Mouse (Mus musculus) megakaryocyte progenitor cell, adult 5-6 weeks (primary cell): Measurements from ENCODE around the gene Pthlh. TPM values are rescaled to one million over a fixed set of nuclear protein-coding genes. Genes with fewer than 3 reads are reported as not detected.
"Not testable (repeated sequence)": the region's sequence is repeated elsewhere in the genome, so short reads cannot be mapped to it uniquely, and the experiment has no call there.

Source experiments
- ATAC-seq: replicated peaks from 2 replicates; pipeline ENCODE4 v1.8.0; 2016; ENCODE audit warnings: mild to moderate bottlenecking, moderate TSS enrichment, inconsistent platforms; ENCODE audit not compliant: poor library complexity
- total RNA-seq, 2 experiments: library from RNA; stranded (forward) in 1 of 2; stranded (reverse) in 1 of 2; fragments of 157-497, 149-512 nt in 1 of 2; fragments of 200-1000 nt in 1 of 2; gene quantifications; 2 replicates each; pipeline versions ENCODE4 v1.2.3 to v1.2.4; 2015 to 2017

Gene Pthlh
- total RNA-seq (2015) (not detected in 2 replicates), total RNA-seq (2017) (not detected in 2 replicates)

DNA sequence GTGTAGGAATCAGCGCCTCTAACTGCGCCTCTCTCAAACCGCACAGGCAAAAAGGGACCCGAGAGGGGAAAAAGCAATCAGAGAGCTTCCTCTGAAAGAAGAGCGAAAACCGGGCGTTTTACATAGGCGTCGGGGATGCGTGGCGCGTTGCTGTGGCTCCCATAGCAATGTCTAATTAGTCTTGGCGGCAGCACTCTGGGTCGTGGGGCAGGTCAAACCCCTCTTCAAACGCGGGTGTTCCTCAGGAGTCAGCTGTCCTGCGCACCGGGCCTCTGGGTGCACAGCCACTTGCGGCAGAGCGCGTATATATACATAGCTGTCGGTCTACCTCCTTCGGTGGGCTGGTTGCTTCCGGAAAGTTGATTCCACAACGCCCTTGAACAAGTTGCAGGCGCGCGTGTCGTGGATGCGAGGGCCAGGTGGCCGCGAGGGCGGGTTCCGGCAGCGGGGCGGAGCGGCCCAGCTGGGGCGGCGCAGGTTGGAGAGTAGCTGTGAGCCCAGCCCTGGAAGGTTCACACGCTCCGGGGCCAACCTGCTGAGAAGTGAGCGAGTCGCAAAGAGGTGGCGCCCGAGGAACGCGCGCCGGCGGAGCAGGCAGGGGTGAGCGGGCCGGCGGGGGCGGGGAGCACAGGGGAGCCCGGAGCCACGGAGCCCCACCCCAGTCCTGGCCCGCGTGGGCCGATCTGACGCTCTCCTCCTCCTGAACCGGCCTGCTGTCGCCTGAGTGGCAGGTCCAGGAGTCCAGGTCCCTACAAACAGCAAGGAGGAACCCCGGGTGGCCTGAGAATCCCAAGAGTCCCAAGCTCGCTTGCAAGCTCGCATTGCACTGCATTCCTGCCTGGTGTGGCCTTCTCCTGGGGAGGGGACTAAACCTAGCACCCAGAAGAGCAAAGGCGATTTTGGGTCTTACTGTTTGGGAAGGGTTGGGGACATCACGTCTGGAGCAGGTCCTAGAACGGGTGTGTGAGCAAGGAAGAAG, at the start of gene Pthlh:
Gene Pthlh, minus strand, starts transcription at position 597 of the 979 bp plus-strand sequence.
- peak; percentile 56 for ATAC-seq

- ATAC-seq = no peak
These were observed 49.3 kb upstream of the Pthlh start for GRCm38 (mm10) chr6:147313331-147313730.

GRCm38 (mm10) chr6:147310435-147310978, 46.5 kb upstream of the Pthlh start:
- ATAC-seq = peak; percentile 93

GRCm38 (mm10) chr6:147310035-147310434, 46.1 kb upstream of the Pthlh start:
- ATAC-seq = peak; percentile 41

GRCm38 (mm10) chr6:147304236-147304635, 40.3 kb upstream of the Pthlh start:
- not testable (repeated sequence) for ATAC-seq

GRCm38 (mm10) chr6:147299607-147300006, 35.6 kb upstream of the Pthlh start:
- no peak for ATAC-seq

DNA sequence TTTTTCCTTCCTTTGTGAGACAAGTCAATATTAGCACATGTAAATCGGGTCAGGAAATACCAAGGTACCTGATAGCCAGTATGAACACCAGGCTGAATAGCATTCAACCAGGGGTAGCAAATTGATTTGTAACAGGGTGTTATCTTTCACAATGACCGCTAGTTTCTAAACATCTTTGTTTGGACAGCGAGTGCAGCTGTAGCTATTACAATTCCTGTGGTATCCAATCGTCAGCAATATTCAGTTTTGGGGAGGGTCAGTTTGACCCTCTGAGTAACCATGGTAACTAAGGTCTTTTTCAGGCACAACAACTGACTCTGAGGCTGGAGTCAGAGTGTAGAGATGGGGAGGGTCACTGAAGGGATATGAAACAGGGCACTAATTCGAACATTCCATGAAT, 15.3 kb upstream of the Pthlh start:
- no peak for ATAC-seq

- ATAC-seq = peak; percentile 62
These were observed 4.3 kb upstream of the Pthlh start for GRCm38 (mm10) chr6:147268143-147268790.

GRCm38 (mm10) chr6:147266466-147266865, 2.5 kb upstream of the Pthlh start:
- ATAC-seq = no peak

DNA sequence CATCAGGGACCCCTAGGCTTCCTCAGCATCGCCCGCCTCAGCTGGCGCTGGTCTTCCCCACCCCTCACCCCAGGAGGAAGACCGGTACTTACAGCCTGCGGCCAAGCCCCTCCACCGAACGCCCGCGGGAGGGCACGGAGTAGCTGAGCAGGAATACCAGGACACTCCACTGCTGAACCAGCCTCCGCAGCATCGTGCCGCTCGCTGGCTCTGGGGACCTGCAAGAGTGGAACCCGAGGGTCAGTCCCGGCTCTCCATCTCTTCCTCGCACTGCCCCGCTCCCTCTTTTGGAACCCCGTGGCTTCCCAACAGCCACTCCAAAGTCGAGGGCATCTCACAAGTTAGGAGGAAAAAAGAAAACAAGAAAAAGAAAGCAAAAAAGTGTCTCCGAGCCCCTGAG, 805 bp downstream of the Pthlh start:
- ATAC-seq = 0 out of 2 replicates have a peak, but pooled peaks have one; percentile 5

- ATAC-seq = no peak
These were observed 2.4 kb downstream of the Pthlh start for GRCm38 (mm10) chr6:147261616-147262015.

DNA sequence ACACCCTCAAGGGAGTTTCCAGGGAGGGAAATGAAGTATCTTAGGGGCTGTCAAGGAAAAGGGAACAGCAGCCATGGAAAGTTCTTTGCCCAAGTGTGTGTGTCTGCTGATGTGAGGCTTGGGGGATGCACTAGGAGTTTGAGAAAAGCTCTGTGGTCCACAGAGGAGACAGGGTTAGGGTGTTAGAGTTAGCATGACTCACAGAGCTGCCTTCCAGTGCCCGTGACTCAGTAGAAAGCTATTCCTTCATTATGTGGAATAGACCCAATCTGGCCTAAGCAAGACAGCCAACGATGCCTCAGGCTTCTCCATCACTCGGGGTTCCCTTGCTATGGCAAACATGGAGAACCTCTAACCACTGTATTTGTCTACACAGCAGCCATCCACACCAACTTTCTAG, 3.2 kb downstream of the Pthlh start:
- no peak for ATAC-seq

- no peak for ATAC-seq
These were observed 16.2 kb downstream of the Pthlh start for GRCm38 (mm10) chr6:147247782-147248181.

DNA sequence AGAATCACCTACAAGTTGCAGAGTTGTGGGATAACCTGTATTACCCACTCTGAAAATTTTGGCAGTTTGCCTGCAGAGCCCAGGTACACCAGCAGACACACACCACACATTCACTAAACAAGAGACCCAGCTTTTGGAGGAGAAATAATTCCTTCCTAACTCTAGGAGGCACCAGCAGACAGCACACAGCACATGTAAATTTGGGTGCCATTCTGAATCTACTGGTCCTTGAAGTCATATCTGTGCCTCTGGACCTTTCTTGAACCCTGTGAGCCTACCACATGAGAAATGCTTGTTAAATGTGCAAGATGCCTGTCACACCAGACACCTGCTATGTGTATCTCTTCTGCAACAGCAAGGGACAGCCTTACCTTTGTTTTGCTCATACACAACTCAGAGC, 19.7 kb downstream of the Pthlh start:
- no peak for ATAC-seq

DNA sequence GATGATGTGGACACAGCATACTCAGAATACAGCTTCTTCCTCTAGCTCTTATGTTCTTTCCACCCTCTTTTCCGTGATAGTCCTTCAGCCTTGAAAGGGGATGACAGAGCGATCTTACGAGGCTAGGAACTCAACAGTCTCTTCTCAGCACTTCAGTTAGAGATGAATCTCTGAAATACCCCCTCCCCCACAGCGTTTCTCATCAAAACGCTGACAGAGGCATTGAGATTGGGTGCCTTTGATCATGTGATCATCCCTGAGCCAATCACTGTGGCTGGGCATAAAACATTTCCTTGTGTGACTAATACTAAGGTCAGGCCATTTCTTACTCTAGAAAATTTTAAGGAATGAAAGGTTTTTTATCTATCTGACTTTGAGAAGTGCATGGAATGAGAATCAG, 20.3 kb downstream of the Pthlh start:
- 0 out of 2 replicates have a peak, but pooled peaks have one; percentile 17 for ATAC-seq

DNA sequence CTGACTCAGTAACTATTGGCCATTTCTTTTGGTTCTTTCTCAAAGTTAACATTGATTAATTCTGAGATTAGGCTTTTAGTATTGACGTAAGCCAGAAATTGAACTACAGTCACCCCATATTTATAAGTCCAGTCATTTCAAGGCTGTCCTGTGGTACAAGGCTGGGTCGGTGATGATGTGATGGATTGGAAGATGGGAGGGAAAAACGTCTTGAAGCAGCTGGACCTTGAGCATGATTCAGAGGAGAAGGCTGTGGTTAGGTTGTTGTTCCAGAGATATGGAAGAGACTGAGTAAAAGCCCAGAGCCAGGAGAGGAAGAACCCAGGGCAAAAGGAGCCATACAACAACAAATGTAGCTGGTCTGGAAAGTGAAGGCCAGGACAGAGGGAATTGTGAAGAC, 22.4 kb downstream of the Pthlh start:
- no peak for ATAC-seq

- peak; percentile 83 for ATAC-seq
These were observed 23.7 kb downstream of the Pthlh start for GRCm38 (mm10) chr6:147240203-147240804.

- ATAC-seq = no peak
These were observed 37.3 kb downstream of the Pthlh start for GRCm38 (mm10) chr6:147226696-147227095.

GRCm38 (mm10) chr6:147219099-147219498, 44.9 kb downstream of the Pthlh start:
- ATAC-seq = no peak

GRCm38 (mm10) chr6:147216156-147216555, 47.8 kb downstream of the Pthlh start:
- ATAC-seq = no peak

GRCm38 (mm10) chr6:147207821-147208330, 56.1 kb downstream of the Pthlh start:
- ATAC-seq = no peak
